Comparison of ENCODE assay signal across 19 mouse cellular contexts in the genomic region with DNA sequence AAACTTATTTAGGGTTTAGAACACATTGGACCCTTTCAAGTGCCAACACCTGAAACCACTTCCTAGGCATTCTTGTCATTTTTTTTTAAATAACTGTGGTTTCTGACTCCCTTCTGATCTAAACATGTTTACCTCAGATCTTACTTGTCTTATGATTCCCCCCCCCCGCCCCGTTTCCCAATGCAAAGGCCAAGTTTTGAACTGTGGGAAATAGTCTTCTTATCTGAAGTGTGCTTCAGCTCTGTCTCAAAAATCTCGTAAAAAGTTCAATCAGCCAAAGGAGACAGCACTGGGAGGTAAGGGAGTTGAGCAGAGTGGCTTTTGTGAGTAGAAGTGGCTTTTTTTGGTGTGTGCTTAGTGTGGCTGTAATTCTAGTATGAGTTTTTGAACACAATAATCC.
DNase-seq lines count a peak whose midpoint lies in the region; ATAC-seq and TF ChIP-seq lines count a peak whose summit lies in the region.
"Had no signal": no experiment of that assay in that cellular context is flagged by ENCODE, and none has a peak within 500 bp of the region (broad histone marks: within the 10 kb centered on the region; RNA-seq: fewer than 3 reads in every experiment).

No protein-coding gene starts in this region.

- H3K9me3 ChIP-seq in lung, postnatal 0 days (ENCODE audit: low read length) = no peaks in the 10 kb centered on the region
- H3K9me3 ChIP-seq: embryonic facial prominence, embryonic 13.5 days; forebrain, embryonic 13.5 days; G1E; heart, embryonic 13.5 days; hindbrain, embryonic 15.5 days had no signal

- peak; percentile 12 for DNase-seq in lung, postnatal 0 days (ENCODE audit: low spot score)
- DNase-seq in lung, postnatal 36 days = no peak
- peak; percentile 76 for DNase-seq in CD4-positive, CD25-positive, alpha-beta regulatory T cell, adult 2 months (ENCODE audit: low read depth, low spot score)
- DNase-seq in induced T-regulatory cell, adult 2 months (ENCODE audit: low read depth) = peak; percentile 78
- DNase-seq in gastrocnemius, adult 2 months = no peak
- DNase-seq: adrenal gland, postnatal 14 days; cerebellum, adult 11-12 months; cerebellum, adult 9-11 months; cerebellum, postnatal 36 days; gastrocnemius, postnatal 36 days; heart, adult 11 months; heart, postnatal 36 days had no signal

- 55% methylated on average over 3 of the region's 3 CpGs for WGBS in lung, postnatal 0 days

- no peaks in the 10 kb centered on the region for H3K27me3 ChIP-seq in lung, postnatal 0 days (replicated peaks; ENCODE audit: insufficient read depth, low read length)
- H3K27me3 ChIP-seq: embryonic facial prominence, embryonic 13.5 days; forebrain, embryonic 13.5 days; heart, embryonic 13.5 days; hindbrain, embryonic 15.5 days had no signal

- peak; percentile 71 for TF ChIP-seq EP300 in lung, postnatal 0 days (IDR thresholded peaks at IDR 0.05)

- no peak overlapping the region for H3K4me2 ChIP-seq in lung, postnatal 0 days (replicated peaks; ENCODE audit: low read depth, low read length)
- H3K4me2 ChIP-seq: embryonic facial prominence, embryonic 13.5 days; forebrain, embryonic 13.5 days; heart, embryonic 13.5 days; hindbrain, embryonic 15.5 days had no signal

- H3K9ac ChIP-seq in lung, postnatal 0 days (replicated peaks; ENCODE audit: low read depth) = no peak overlapping the region
- H3K9ac ChIP-seq: embryonic facial prominence, embryonic 13.5 days; forebrain, embryonic 13.5 days; heart, embryonic 13.5 days; hindbrain, embryonic 15.5 days had no signal

- no peaks in the 10 kb centered on the region for H3K36me3 ChIP-seq in lung, postnatal 0 days (ENCODE audit: insufficient read depth, low read length)
- H3K36me3 ChIP-seq: embryonic facial prominence, embryonic 13.5 days; G1E; heart, embryonic 13.5 days; hindbrain, embryonic 15.5 days had no signal

- intact Hi-C loops in gastrocnemius, adult 2 months (cut with DNase I) = no loop called here

- no peak overlapping the region for H3K4me3 ChIP-seq in lung, postnatal 0 days (ENCODE audit: low read depth, low read length)
- no peak overlapping the region for H3K4me3 ChIP-seq in gastrocnemius, adult 2 months
- H3K4me3 ChIP-seq: embryonic facial prominence, embryonic 13.5 days; forebrain, embryonic 13.5 days; heart, embryonic 13.5 days; hindbrain, embryonic 15.5 days had no signal

- H3K4me1 ChIP-seq in lung, postnatal 0 days (ENCODE audit: insufficient read depth, low read depth, low read length) = no peaks in the 10 kb centered on the region
- H3K4me1 ChIP-seq: embryonic facial prominence, embryonic 13.5 days; forebrain, embryonic 13.5 days; heart, embryonic 13.5 days; hindbrain, embryonic 15.5 days had no signal

- no peak overlapping the region for H3K27ac ChIP-seq in lung, postnatal 0 days (ENCODE audit: low read length)
- H3K27ac ChIP-seq in gastrocnemius, adult 2 months = no peak overlapping the region
- H3K27ac ChIP-seq: embryonic facial prominence, embryonic 13.5 days; forebrain, embryonic 13.5 days; heart, embryonic 13.5 days; hindbrain, embryonic 15.5 days had no signal

- ATAC-seq in lung, postnatal 0 days = peak; percentile 21; the same call in 1 of the 2 replicates
- 0 out of 2 replicates have a peak, but pooled peaks have one; percentile 16 for ATAC-seq in neutrophil, adult 5-6 weeks (ENCODE audit: extremely low read depth, insufficient number of reproducible peaks, low FRiP score, poor library complexity, severe bottlenecking)
- ATAC-seq in erythroid progenitor cell, adult 5-6 weeks (replicated peaks; ENCODE audit: low FRiP score, poor library complexity, severe bottlenecking) = no peak
- ATAC-seq: forebrain, embryonic 13.5 days had no signal

- no peak for TF ChIP-seq CTCF in lung, postnatal 0 days (IDR thresholded peaks at IDR 0.05)
- TF ChIP-seq CTCF in gastrocnemius, adult 2 months (IDR thresholded peaks at IDR 0.05) = no peak

Comparison
In these comparisons a context has a peak if more than half of its experiments do, and no peak if none do; other contexts are left out.
1. DNase-seq: peak in lung, postnatal 0 days (single experiment), CD4-positive, CD25-positive, alpha-beta regulatory T cell, adult 2 months (single experiment) and induced T-regulatory cell, adult 2 months (single experiment); none in lung, postnatal 36 days (single experiment) and gastrocnemius, adult 2 months (single experiment).